Mouse (Mus musculus): ENCODE data around the gene Cyp4x1. TPM values are rescaled to one million over a fixed set of nuclear protein-coding genes. Genes with fewer than 3 reads are reported as not detected.

The Cyp4x1 gene
- polyA plus RNA-seq, 1 experiment from 2014 or later: 0.06 TPM

Other genes starting within 250 kb of the Cyp4x1 start
- gene Foxd2, start 225.4 kb downstream of the Cyp4x1 start, polyA plus RNA-seq (2015; fragmentation: Nextera tagmentation; extraction: Ambion mirVana): not detected in 2 replicates
- not detected in 2 replicates for gene Foxe3, start 208.3 kb downstream of the Cyp4x1 start, polyA plus RNA-seq (2015; fragmentation: Nextera tagmentation; extraction: Ambion mirVana)
- 72.8 and 90.4 TPM in 2 replicates for gene Cmpk1, start 147.0 kb downstream of the Cyp4x1 start, polyA plus RNA-seq (2015; fragmentation: Nextera tagmentation; extraction: Ambion mirVana)
- gene Stil, start 134.1 kb downstream of the Cyp4x1 start, polyA plus RNA-seq (2015; fragmentation: Nextera tagmentation; extraction: Ambion mirVana): 8.3 and 11.8 TPM in 2 replicates
- 29.3 and 31.5 TPM in 2 replicates for gene Tal1, start 77.9 kb downstream of the Cyp4x1 start, polyA plus RNA-seq (2015; fragmentation: Nextera tagmentation; extraction: Ambion mirVana)
- 21.2 and 23.7 TPM in 2 replicates for gene Pdzk1ip1, start 45.6 kb downstream of the Cyp4x1 start, polyA plus RNA-seq (2015; fragmentation: Nextera tagmentation; extraction: Ambion mirVana)
- not detected in 2 replicates for gene Cyp4a29, start 107.8 kb upstream of the Cyp4x1 start, polyA plus RNA-seq (2015; fragmentation: Nextera tagmentation; extraction: Ambion mirVana)
- gene Cyp4a12a, start 164.8 kb upstream of the Cyp4x1 start, polyA plus RNA-seq (2015; fragmentation: Nextera tagmentation; extraction: Ambion mirVana): not detected in 2 replicates

Measured in liver, embryonic 13.5 days (tissue).